Mouse (Mus musculus) forebrain, embryonic 14.5 days (tissue): ENCODE measurements around the gene Spint4. TPM values are rescaled to one million over a fixed set of nuclear protein-coding genes. Genes with fewer than 3 reads are reported as not detected.
A peak's percentile ranks its signal among the peaks of the same experiment; 100 is the strongest.

Source experiments
- ATAC-seq: fragments of 200-750 bp; cut with Nextera tagmentation; 2 replicates; pipeline ENCODE4 v1.8.0; 2017; ENCODE audit warnings: mild to moderate bottlenecking, moderate library complexity
- DNase-seq: peaks from one replicate; pipeline ENCODE4 v3.0.0-alpha.2; 2015; ENCODE audit warnings: low spot score
- H3K27ac ChIP-seq: fragments of 300-500 bp; sonication (generic); 2 replicates; pipeline ENCODE4 v1.5.1; 2014; ENCODE audit warnings: low read depth, mild to moderate bottlenecking, control low read depth, low read length, moderate library complexity
- H3K27me3 ChIP-seq: fragments of 300-500 bp; sonication (generic); replicated peaks from 2 replicates; pipeline ENCODE4 v1.6.1; 2014; ENCODE audit warnings: low read length, control low read depth, mixed read lengths; ENCODE audit not compliant: control insufficient read depth, insufficient read depth
- H3K36me3 ChIP-seq: fragments of 300-500 bp; sonication (generic); 2 replicates; pipeline ENCODE4 v1.6.1; 2014; ENCODE audit warnings: low read length, control low read depth; ENCODE audit not compliant: control insufficient read depth, insufficient read depth
- H3K4me1 ChIP-seq: fragments of 300-500 bp; sonication (generic); 2 replicates; pipeline ENCODE4 v1.6.1; 2014; ENCODE audit warnings: antibody characterized with exemption, low read length, control low read depth; ENCODE audit not compliant: control insufficient read depth, insufficient read depth
- H3K4me2 ChIP-seq: fragments of 300-500 bp; sonication (generic); 2 replicates; pipeline ENCODE4 v1.6.1; 2014; ENCODE audit warnings: mild to moderate bottlenecking, control low read depth, low read length
- H3K4me3 ChIP-seq: fragments of 300-500 bp; sonication (generic); 2 replicates; pipeline ENCODE4 v1.5.1; 2014; ENCODE audit warnings: low read depth, low read length, control low read depth
- H3K9ac ChIP-seq: fragments of 300-500 bp; sonication (generic); 2 replicates; pipeline ENCODE4 v1.6.1; 2014; ENCODE audit warnings: mild to moderate bottlenecking, low read length, control low read depth, moderate library complexity
- H3K9me3 ChIP-seq: fragments of 300-500 bp; sonication (generic); replicated peaks from 2 replicates; pipeline ENCODE4 v1.6.1; 2016; ENCODE audit warnings: low read length, control low read depth, mixed read lengths; ENCODE audit not compliant: control insufficient read depth
- WGBS: fragments of 180-500 bp; shearing (Covaris S2); extraction: QIAGEN DNeasy Blood & Tissue Kit; methylation state at CpG from one replicate; pipeline ENCODE4 v1.1.7; 2014; 5-methylcytosine and 5-hydroxymethylcytosine counted together
- polyA plus RNA-seq: library from polyadenylated mRNA; unstranded; fragments of >200 nt; fragmentation: Nextera tagmentation; extraction: Ambion mirVana; gene quantifications from 2 replicates; pipeline ENCODE4 v1.2.1, GENCODE M21; 2014

Spint4 gene
- polyA plus RNA-seq, 1 experiment from 2014 or later: not detected

DNA sequence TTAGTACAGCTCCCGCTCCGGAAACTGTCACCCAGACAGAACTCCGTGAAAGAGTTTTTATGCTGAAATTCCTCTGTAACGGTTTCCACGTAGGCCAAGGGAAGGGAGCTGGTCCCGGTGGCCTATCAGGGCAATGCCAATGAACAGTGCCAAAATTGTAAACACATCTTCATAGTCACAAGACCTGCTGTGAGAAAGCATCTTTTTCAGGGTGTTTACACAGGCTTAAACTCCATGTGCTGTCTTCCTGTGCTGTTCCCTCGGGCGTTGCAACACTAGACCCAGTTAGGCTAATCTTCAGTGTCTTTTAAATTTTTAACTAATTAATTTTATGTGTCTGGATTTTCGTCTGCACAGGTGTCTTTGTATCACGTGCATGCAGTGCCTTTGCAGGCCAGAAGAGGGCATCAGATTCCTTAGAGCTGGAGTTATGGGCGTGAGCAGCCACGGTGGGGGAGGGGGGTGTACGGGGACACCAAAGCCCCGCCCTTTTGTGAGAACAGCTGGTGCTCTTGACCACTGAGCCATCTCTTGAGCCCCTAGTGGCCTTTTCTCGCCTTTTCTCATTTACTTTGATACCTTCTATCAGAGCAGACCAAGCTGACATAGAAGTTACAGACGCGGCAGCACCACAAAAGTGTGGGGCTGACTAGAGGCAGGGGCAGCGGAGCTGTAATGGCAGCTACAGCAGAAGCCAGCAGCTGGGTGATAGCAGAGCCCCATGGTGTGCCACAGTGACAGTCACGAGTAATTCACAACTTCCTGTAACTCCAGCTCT, 19.3 kb upstream of the Spint4 start:
- Histone ChIP-seq H3K4me3 (peak overlapping the region; percentile 16), H3K4me2 (peak overlapping the region; percentile 43), H3K4me1 (no peaks in the 10 kb centered on the region), H3K27me3 (no peaks in the 10 kb centered on the region), H3K9me3 (no peaks in the 10 kb centered on the region), H3K9ac (no peak overlapping the region), H3K36me3 (no peaks in the 10 kb centered on the region), H3K27ac (no peak overlapping the region)
- WGBS: 25% methylated on average over 19 of the region's 19 CpGs
- ATAC-seq (peak; percentile 54; the same call in 1 of the 2 replicates), DNase-seq (peak; percentile 77)

DNA sequence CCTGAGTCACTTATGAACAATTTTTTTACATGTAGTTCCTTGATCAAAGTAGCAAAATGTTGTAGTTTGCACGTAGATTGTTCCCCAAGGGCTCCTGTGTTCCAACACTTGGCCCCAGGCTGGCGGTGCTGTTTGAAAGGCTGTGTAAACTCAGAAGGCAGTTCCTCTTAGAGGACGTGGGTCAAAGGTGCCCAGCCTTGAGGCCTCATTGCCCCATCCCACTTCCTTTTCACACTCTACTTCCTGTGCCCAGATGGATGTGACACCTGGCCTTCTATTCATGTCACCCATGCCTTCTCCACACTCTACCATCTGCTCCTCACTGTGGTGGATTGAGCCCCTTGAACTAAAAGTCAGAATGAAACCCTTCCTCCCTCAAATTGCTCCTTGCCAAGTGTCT, 18.4 kb upstream of the Spint4 start:
- Histone ChIP-seq H3K27ac (no peak overlapping the region), H3K9ac (no peak overlapping the region), H3K4me3 (no peak overlapping the region), H3K4me1 (no peaks in the 10 kb centered on the region), H3K27me3 (no peaks in the 10 kb centered on the region), H3K36me3 (no peaks in the 10 kb centered on the region), H3K4me2 (no peak overlapping the region), H3K9me3 (no peaks in the 10 kb centered on the region)
- 61% methylated on average over 3 of the region's 3 CpGs for WGBS
- no peak for ATAC-seq
- no peak for DNase-seq

DNA sequence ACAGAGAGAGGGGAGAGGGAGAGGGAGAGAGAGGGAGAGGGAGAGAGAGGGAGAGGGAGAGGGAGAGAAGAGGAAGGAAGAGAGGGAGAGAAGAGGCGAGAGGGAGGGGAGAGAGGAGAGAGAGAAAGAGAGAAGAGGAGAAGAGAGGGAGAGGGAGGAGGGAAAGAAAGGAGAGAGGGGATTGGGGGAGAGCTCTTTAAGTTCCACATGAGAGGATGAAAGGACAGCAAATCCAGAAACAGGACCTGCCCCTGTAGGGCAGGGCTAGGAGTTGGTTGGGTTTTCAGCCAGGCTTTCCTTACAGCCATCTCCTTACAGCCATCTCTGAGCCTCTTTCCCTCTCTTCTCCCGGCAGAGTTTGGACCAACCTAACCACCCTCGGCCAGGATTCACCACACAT, 13.5 kb upstream of the Spint4 start, which contains the start of gene Wfdc13:
Gene Wfdc13 (plus strand): TSS at position 301 of the 400 bp plus-strand sequence.
- Histone ChIP-seq H3K27ac (no peak within 1 kb of the TSS), H3K27me3 (no peaks in the 10 kb centered on the region), H3K4me3 (no peak within 1 kb of the TSS), H3K9ac (no peak within 1 kb of the TSS), H3K9me3 (no peaks in the 10 kb centered on the region), H3K4me1 (no peaks in the 10 kb centered on the region), H3K4me2 (no peak within 1 kb of the TSS), H3K36me3 (no peaks in the 10 kb centered on the region)
- no peak for DNase-seq
- ATAC-seq: no peak
- WGBS: 75% methylated on average over 3 of the region's 3 CpGs

DNA sequence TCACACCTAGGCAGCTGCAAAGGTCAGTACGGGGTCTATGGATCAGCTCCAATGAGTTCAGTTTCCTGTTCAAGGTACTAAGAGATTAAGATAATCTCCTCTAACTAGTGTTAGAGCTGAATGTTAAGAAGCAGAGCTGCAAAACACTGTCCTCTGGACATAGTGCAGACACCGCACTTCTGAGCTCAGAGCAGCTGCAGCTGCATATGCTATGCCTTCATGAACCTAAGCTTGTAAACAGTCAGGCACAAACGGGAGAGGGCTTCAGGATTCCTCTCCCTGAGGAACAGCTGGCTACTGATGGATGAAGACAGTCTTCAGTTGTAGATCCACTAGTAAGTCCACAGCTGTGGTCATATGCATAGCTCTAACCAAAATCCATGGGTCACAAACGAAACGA, 2.7 kb downstream of the Spint4 start:
- Histone ChIP-seq H3K4me3 (no peak overlapping the region), H3K9me3 (no peaks in the 10 kb centered on the region), H3K36me3 (no peaks in the 10 kb centered on the region), H3K4me2 (no peak overlapping the region), H3K27me3 (no peaks in the 10 kb centered on the region), H3K4me1 (no peaks in the 10 kb centered on the region), H3K27ac (no peak overlapping the region), H3K9ac (no peak overlapping the region)
- WGBS: 85% methylated on average over 5 of the region's 5 CpGs
- ATAC-seq (no peak), DNase-seq (no peak)

DNA sequence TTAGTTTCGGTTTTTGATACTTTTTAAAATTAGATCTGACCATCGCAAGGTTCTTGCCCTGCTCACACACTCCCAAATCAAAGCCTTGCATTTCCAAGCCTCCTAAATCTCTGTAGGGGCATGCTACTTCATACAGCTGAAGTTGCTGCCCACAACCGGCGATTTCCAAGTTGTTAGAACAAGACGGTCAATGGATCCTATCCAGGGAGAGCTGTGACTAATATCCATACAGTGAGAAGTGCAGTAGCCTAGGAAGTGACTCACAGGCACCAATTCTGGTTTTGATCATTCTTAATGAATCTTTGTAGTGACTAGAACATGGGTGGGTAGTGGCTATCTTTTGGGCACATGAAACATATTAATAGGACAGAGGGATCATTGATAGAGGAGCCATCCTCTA, 3.5 kb downstream of the Spint4 start:
- H3K27me3 ChIP-seq: no peaks in the 10 kb centered on the region
- DNase-seq: no peak
- no peak overlapping the region for H3K4me3 ChIP-seq
- no peaks in the 10 kb centered on the region for H3K4me1 ChIP-seq
- H3K9me3 ChIP-seq: no peaks in the 10 kb centered on the region
- H3K4me2 ChIP-seq: no peak overlapping the region
- no peaks in the 10 kb centered on the region for H3K36me3 ChIP-seq
- ATAC-seq: no peak
- WGBS: 95% methylated on average over 5 of the region's 5 CpGs
- H3K27ac ChIP-seq: no peak overlapping the region
- H3K9ac ChIP-seq: no peak overlapping the region

DNA sequence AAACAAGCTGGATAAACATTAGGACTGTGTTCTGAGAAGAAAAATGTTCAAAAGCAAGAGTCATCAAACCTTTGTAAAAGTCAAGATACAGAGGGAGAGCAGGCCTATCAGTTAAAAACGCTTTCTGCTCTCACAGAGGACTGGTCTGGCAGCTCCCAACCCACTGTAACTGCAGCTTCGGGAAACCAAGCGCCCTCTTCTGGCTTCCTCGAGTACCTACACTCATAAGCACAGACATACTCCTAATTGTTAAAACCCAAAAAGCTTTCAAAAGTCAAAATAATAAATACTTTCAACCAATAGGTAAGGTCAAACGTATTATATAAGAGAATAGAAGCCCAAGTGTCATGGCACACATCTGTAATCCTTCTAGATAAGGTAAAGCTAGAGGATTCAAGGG, 5.9 kb downstream of the Spint4 start:
- Histone ChIP-seq H3K36me3 (no peaks in the 10 kb centered on the region), H3K4me2 (no peak overlapping the region), H3K27me3 (no peaks in the 10 kb centered on the region), H3K4me3 (no peak overlapping the region), H3K4me1 (no peaks in the 10 kb centered on the region), H3K9me3 (no peaks in the 10 kb centered on the region), H3K27ac (no peak overlapping the region), H3K9ac (no peak overlapping the region)
- DNase-seq (no peak), ATAC-seq (no peak)
- 80% methylated on average over 5 of the region's 5 CpGs for WGBS

GRCm38 (mm10) chr2:164705328-164705727, 7.0 kb downstream of the Spint4 start:
- Histone ChIP-seq H3K27me3 (no peaks in the 10 kb centered on the region), H3K4me2 (no peak overlapping the region), H3K9ac (no peak overlapping the region), H3K4me3 (no peak overlapping the region), H3K36me3 (no peaks in the 10 kb centered on the region), H3K9me3 (no peaks in the 10 kb centered on the region), H3K27ac (no peak overlapping the region), H3K4me1 (no peaks in the 10 kb centered on the region)
- no peak for ATAC-seq
- DNase-seq: no peak
- 94% methylated on average over 6 of the region's 6 CpGs for WGBS

DNA sequence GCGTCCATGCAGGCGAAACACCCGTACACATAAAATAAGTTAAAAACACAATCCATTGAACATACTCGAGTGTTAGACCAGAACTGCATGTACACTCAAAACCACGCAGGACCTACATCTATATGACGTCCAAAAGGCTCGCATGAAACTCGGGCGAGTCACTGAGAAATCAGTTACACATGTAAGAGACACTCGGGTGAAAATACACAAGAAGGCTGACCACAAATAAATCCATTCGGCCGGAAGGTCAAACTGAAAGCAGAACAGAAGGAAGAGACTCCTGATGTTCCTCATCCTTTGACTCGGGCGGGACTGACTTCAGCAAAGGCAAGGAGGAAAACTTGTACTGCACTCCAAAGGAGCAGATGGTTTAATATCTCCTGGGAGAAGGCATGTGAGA, 7.7 kb downstream of the Spint4 start:
- no peak overlapping the region for H3K4me3 ChIP-seq
- H3K9me3 ChIP-seq: no peaks in the 10 kb centered on the region
- no peaks in the 10 kb centered on the region for H3K36me3 ChIP-seq
- H3K27ac ChIP-seq: no peak overlapping the region
- ATAC-seq: no peak
- no peaks in the 10 kb centered on the region for H3K27me3 ChIP-seq
- DNase-seq: no peak
- no peaks in the 10 kb centered on the region for H3K4me1 ChIP-seq
- no peak overlapping the region for H3K4me2 ChIP-seq
- 91% methylated on average over 14 of the region's 14 CpGs for WGBS
- no peak overlapping the region for H3K9ac ChIP-seq

- WGBS: 77% methylated on average over 6 of the region's 6 CpGs
- no peak within 1 kb of the TSS for H3K4me2 ChIP-seq
- H3K4me1 ChIP-seq: no peaks in the 10 kb centered on the region
- ATAC-seq (no peak), DNase-seq (no peak)
- H3K27ac ChIP-seq: no peak within 1 kb of the TSS
- H3K4me3 ChIP-seq: no peak within 1 kb of the TSS
- no peaks in the 10 kb centered on the region for H3K9me3 ChIP-seq
- H3K36me3 ChIP-seq: no peaks in the 10 kb centered on the region
- H3K9ac ChIP-seq: no peak within 1 kb of the TSS
- H3K27me3 ChIP-seq: no peaks in the 10 kb centered on the region
Observed at GRCm38 (mm10) chr2:164715005-164715404, 16.7 kb downstream of the Spint4 start, which contains the start of gene Spint5. Gene Spint5, plus strand, starts transcription at chr2:164715305.
